Mouse (Mus musculus) left cerebral cortex, adult 6 months (tissue): ENCODE results near the gene Tent5d. TPM values are rescaled to one million over a fixed set of nuclear protein-coding genes. Genes with fewer than 3 reads are reported as not detected.

Experiments used
- long read RNA-seq, 2 experiments: library from polyadenylated mRNA; unstranded; transcript quantifications; one replicate each; pipeline ENCODE4 v2.0.0; 2019 to 2020
- polyA plus RNA-seq: library from polyadenylated mRNA; unstranded; fragments of <200 nt; fragmentation: Nextera tagmentation; gene quantifications from 2 replicates; pipeline ENCODE4 v1.2.3, GENCODE M21; 2021

Tent5d gene
- polyA plus RNA-seq, result not detected in 2 replicates
- long read RNA-seq, experiment 1, partial matches to known transcripts, result 0 of 1 reads
- long read RNA-seq, experiment 1, other reads (novel, unspliced or antisense), result 1 of 1 reads
- long read RNA-seq, experiment 2, result 0 reads

DNA sequence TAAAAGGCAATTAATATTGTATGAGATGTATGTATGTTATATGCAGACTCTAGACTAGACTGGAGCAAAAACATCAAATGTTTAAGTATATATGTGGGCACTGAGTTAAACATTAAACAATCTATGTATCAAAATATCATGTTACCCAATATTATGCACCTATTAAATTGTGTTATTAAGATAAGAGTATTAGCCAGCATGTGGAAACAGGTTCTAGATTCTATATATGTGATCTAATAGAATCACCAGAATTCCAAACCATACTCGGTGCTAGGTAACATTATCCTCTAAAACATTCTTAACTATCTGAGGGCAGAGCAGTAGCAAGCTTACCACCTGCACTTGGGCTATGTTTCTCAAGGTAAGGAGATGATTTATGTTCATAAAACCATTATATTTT, at the start of gene Tent5d:
Gene Tent5d, plus strand, starts transcription at position 301 of the 400 bp plus-strand sequence.

DNA sequence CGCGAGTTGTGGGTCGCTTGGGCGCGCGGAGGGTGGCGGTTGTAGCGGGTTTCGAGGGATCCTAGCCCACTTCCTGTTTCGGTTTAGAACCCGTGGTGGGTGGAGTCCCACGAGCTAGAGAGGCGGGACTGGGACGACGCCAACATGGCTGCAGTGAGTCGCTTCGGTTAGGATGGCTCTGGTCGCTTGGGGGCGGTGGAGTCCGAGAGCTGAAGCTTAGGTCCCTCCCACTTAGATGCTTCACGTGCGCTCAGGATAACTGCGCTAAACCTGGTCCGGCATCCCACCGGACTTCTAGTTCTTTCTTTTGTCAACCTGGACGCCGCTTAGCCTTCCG, 23.8 kb downstream of the Tent5d start, which contains the start of gene 2610002M06Rik:
Gene 2610002M06Rik, minus strand, starts transcription at position 117 of the 337 bp plus-strand sequence.

Other genes with a start within 250 kb of the Tent5d start
- gene Tbx22, start 124.6 kb upstream of the Tent5d start, polyA plus RNA-seq, result 0.24 and 0.34 TPM in 2 replicates
- gene 2610002M06Rik, start 23.7 kb downstream of the Tent5d start, polyA plus RNA-seq, result 7.6 and 7.8 TPM in 2 replicates
- not detected in 2 replicates for gene Gm732, start 155.9 kb downstream of the Tent5d start, polyA plus RNA-seq